Mouse (Mus musculus): ENCODE data around the gene Prkg1.

GRCm38 (mm10) chr19:31664159-31664991 lies 100.5 kb downstream of the Prkg1 start:
- TF ChIP-seq CTCF (IDR thresholded peaks at IDR 0.05; ENCODE audit: control insufficient read depth, insufficient read depth, low read length) = no peak
- TF ChIP-seq POLR2A (IDR thresholded peaks at IDR 0.05; ENCODE audit: borderline replicate concordance, control insufficient read depth, low read depth, low read length) = no peak

Measured in bone marrow, adult 2 months (tissue).